Mouse (Mus musculus) lung, postnatal 0 days (tissue): Measurements from ENCODE around the gene Gtf3c1. TPM values are rescaled to one million over a fixed set of nuclear protein-coding genes. Genes with fewer than 3 reads are reported as not detected.

Experiments used
- ATAC-seq: fragments of 200-750 bp; cut with Nextera tagmentation; 2 replicates; pipeline ENCODE4 v1.8.0; 2017; ENCODE audit warnings: moderate library complexity
- DNase-seq: peaks from one replicate; pipeline ENCODE4 v3.0.0-alpha.2; 2016; ENCODE audit warnings: low spot score
- H3K27ac ChIP-seq: fragments of 300-500 bp; sonication (generic); 2 replicates; pipeline ENCODE4 v1.5.1; 2014; ENCODE audit warnings: antibody characterized with exemption, mild to moderate bottlenecking, low read length, mixed read lengths
- H3K27me3 ChIP-seq: fragments of 300-500 bp; sonication (generic); replicated peaks from 2 replicates; pipeline ENCODE4 v1.6.1; 2014; ENCODE audit warnings: low read length, mixed read lengths; ENCODE audit not compliant: insufficient read depth
- H3K36me3 ChIP-seq: fragments of 300-500 bp; sonication (generic); 2 replicates; pipeline ENCODE4 v1.6.1; 2014; ENCODE audit warnings: low read length, mixed read lengths; ENCODE audit not compliant: insufficient read depth
- H3K4me1 ChIP-seq: fragments of 300-500 bp; sonication (generic); 2 replicates; pipeline ENCODE4 v1.6.1; 2014; ENCODE audit warnings: antibody characterized with exemption, low read depth, low read length, mixed read lengths; ENCODE audit not compliant: insufficient read depth
- H3K4me2 ChIP-seq: fragments of 300-500 bp; sonication (generic); replicated peaks from 2 replicates; pipeline ENCODE4 v1.6.1; 2014; ENCODE audit warnings: low read depth, mild to moderate bottlenecking, low read length, moderate library complexity, mixed read lengths
- H3K4me3 ChIP-seq: fragments of 300-500 bp; sonication (generic); 2 replicates; pipeline ENCODE4 v1.5.1; 2014; ENCODE audit warnings: low read depth, low read length
- H3K9ac ChIP-seq: fragments of 300-500 bp; sonication (generic); replicated peaks from 2 replicates; pipeline ENCODE4 v1.6.1; 2014; ENCODE audit warnings: low read depth, mild to moderate bottlenecking
- H3K9me3 ChIP-seq: fragments of 300-500 bp; sonication (generic); 2 replicates; pipeline ENCODE4 v1.6.1; 2016; ENCODE audit warnings: low read length, mixed read lengths
- CTCF ChIP-seq: IDR thresholded peaks from 2 replicates; pipeline ENCODE4 v1.5.1; 2016; ENCODE audit warnings: antibody characterized with exemption, mild to moderate bottlenecking
- EP300 ChIP-seq: IDR thresholded peaks from 2 replicates; pipeline ENCODE4 v1.6.1; 2016; ENCODE audit warnings: antibody characterized with exemption, mild to moderate bottlenecking, control low read depth
- WGBS: fragments of 180-500 bp; shearing (Covaris S2); extraction: QIAGEN DNeasy Blood & Tissue Kit; methylation state at CpG from one replicate; pipeline ENCODE4 v1.1.7; 2014; 5-methylcytosine and 5-hydroxymethylcytosine counted together
- polyA plus RNA-seq: library from polyadenylated mRNA; unstranded; fragments of >200 nt; fragmentation: Nextera tagmentation; extraction: Ambion mirVana; gene quantifications from 2 replicates; pipeline ENCODE4 v1.2.1, GENCODE M21; 2015

Gene Gtf3c1
- polyA plus RNA-seq, 1 experiment from 2014 or later = 13.6 TPM

DNA sequence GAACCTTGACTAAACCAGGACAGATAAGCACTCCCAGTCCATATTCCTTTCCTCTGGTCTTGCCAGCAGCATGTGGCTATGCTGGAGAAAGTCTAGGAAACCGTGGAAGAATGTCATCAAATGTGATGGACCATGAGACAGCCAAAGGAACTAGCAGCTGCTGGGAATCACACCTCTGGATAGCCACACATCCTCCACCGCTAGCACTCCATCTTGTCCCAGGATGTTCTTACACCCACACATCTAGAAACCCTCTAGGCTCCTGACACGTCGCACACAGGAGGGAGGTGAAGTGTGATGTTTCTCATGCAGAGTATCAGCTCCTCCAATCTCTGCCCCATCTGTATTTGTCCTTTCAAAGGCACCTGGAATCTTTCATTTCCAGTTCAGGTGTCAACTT is 17.1 kb downstream of the Gtf3c1 start:
- no peaks in the 10 kb centered on the region for H3K9me3 ChIP-seq
- peaks cover 68% of the 10 kb centered on the region for H3K36me3 ChIP-seq
- ATAC-seq (no peak), DNase-seq (no peak)
- no peak overlapping the region for H3K4me3 ChIP-seq
- H3K9ac ChIP-seq = no peak overlapping the region
- H3K27ac ChIP-seq = no peak overlapping the region
- no peaks in the 10 kb centered on the region for H3K4me1 ChIP-seq
- WGBS = 76% methylated on average over 4 of the region's 4 CpGs
- TF ChIP-seq CTCF (no peak), EP300 (no peak)
- no peaks in the 10 kb centered on the region for H3K27me3 ChIP-seq
- no peak overlapping the region for H3K4me2 ChIP-seq

GRCm38 (mm10) chr7:125679936-125680335 is 27.6 kb downstream of the Gtf3c1 start:
- TF ChIP-seq CTCF (no peak), EP300 (no peak)
- Histone ChIP-seq H3K9ac (no peak overlapping the region), H3K4me3 (no peak overlapping the region), H3K4me1 (no peaks in the 10 kb centered on the region), H3K4me2 (no peak overlapping the region), H3K36me3 (peaks cover 57% of the 10 kb centered on the region), H3K27ac (no peak overlapping the region), H3K9me3 (no peaks in the 10 kb centered on the region), H3K27me3 (no peaks in the 10 kb centered on the region)
- 85% methylated on average over 9 of the region's 9 CpGs for WGBS
- ATAC-seq (no peak), DNase-seq (no peak)

- peaks cover 67% of the 10 kb centered on the region for H3K36me3 ChIP-seq
- 72% methylated on average over 8 of the region's 8 CpGs for WGBS
- ATAC-seq = no peak; the same call in 1 of the 2 replicates
- H3K27ac ChIP-seq = no peak overlapping the region
- H3K27me3 ChIP-seq = no peaks in the 10 kb centered on the region
- TF ChIP-seq EP300 = no peak
- no peak for TF ChIP-seq CTCF
- no peak overlapping the region for H3K4me3 ChIP-seq
- H3K9me3 ChIP-seq = no peaks in the 10 kb centered on the region
- H3K4me2 ChIP-seq = no peak overlapping the region
- H3K9ac ChIP-seq = no peak overlapping the region
- DNase-seq = no peak
- H3K4me1 ChIP-seq = no peaks in the 10 kb centered on the region
These were observed 28.8 kb downstream of the Gtf3c1 start for GRCm38 (mm10) chr7:125678756-125679155.

GRCm38 (mm10) chr7:125674916-125675315 is 32.7 kb downstream of the Gtf3c1 start:
- WGBS = 73% methylated on average over 2 of the region's 2 CpGs
- H3K36me3 ChIP-seq = peaks cover 86% of the 10 kb centered on the region

GRCm38 (mm10) chr7:125671396-125671795 is 36.2 kb downstream of the Gtf3c1 start:
- 84% methylated on average over 8 of the region's 8 CpGs for WGBS

More at GRCm38 (mm10) chr7:125674916-125675315, 32.7 kb downstream of the Gtf3c1 start:
- no peaks in the 10 kb centered on the region for H3K9me3 ChIP-seq
- H3K9ac ChIP-seq = no peak overlapping the region
- no peak overlapping the region for H3K27ac ChIP-seq
- peak; percentile 84 for TF ChIP-seq CTCF
- TF ChIP-seq EP300 = no peak
- ATAC-seq = no peak
- no peak overlapping the region for H3K4me2 ChIP-seq
- DNase-seq = peak; percentile 38
- no peaks in the 10 kb centered on the region for H3K27me3 ChIP-seq
- H3K4me1 ChIP-seq = no peaks in the 10 kb centered on the region
- H3K4me3 ChIP-seq = no peak overlapping the region

DNA sequence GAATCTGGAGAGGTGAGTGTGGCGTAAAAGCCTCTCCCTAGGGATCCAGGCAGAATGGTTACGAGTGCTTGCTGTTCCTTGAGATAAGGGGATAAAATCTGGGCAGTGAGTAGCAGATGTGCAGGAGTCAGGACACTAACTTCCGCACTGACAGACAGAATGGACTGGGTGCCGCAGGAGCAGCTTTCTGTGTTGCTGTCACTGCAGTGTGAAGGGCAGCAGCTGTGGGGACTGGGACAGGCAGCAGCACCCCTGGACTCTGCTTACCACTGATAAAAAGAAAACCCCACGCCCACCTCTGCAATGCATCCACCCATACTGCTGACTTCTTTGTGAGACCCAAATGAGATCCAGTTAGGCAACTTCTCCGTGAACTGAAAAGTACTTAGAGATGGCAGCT is 36.7 kb downstream of the Gtf3c1 start:
- H3K36me3 ChIP-seq = peaks cover 88% of the 10 kb centered on the region
- H3K27ac ChIP-seq = no peak overlapping the region
- TF ChIP-seq EP300 (no peak), CTCF (no peak)
- no peaks in the 10 kb centered on the region for H3K4me1 ChIP-seq
- H3K4me2 ChIP-seq = no peak overlapping the region
- no peaks in the 10 kb centered on the region for H3K9me3 ChIP-seq
- 83% methylated on average over 6 of the region's 6 CpGs for WGBS
- H3K9ac ChIP-seq = no peak overlapping the region
- H3K4me3 ChIP-seq = no peak overlapping the region
- DNase-seq (no peak), ATAC-seq (no peak)
- H3K27me3 ChIP-seq = no peaks in the 10 kb centered on the region

More at GRCm38 (mm10) chr7:125671396-125671795, 36.2 kb downstream of the Gtf3c1 start:
- Histone ChIP-seq H3K4me1 (no peaks in the 10 kb centered on the region), H3K9me3 (no peaks in the 10 kb centered on the region), H3K4me2 (no peak overlapping the region), H3K36me3 (peaks cover 89% of the 10 kb centered on the region), H3K27me3 (no peaks in the 10 kb centered on the region), H3K4me3 (no peak overlapping the region), H3K9ac (no peak overlapping the region), H3K27ac (no peak overlapping the region)
- DNase-seq = no peak
- no peak for ATAC-seq
- no peak for TF ChIP-seq CTCF
- TF ChIP-seq EP300 = no peak

GRCm38 (mm10) chr7:125663654-125664053 is 43.9 kb downstream of the Gtf3c1 start:
- ATAC-seq = no peak
- no peak for DNase-seq
- WGBS = 82% methylated on average over 3 of the region's 3 CpGs

More at GRCm38 (mm10) chr7:125663654-125664053, 43.9 kb downstream of the Gtf3c1 start:
- no peaks in the 10 kb centered on the region for H3K27me3 ChIP-seq
- peaks cover 70% of the 10 kb centered on the region for H3K36me3 ChIP-seq
- no peaks in the 10 kb centered on the region for H3K4me1 ChIP-seq
- TF ChIP-seq EP300 = no peak
- no peak for TF ChIP-seq CTCF
- no peak overlapping the region for H3K4me3 ChIP-seq
- no peak overlapping the region for H3K27ac ChIP-seq
- no peaks in the 10 kb centered on the region for H3K9me3 ChIP-seq
- no peak overlapping the region for H3K9ac ChIP-seq
- H3K4me2 ChIP-seq = no peak overlapping the region
